Mouse (Mus musculus) limb, embryonic 15.5 days (tissue): Measurements from ENCODE around the gene Upk3a. TPM values are rescaled to one million over a fixed set of nuclear protein-coding genes. Genes with fewer than 3 reads are reported as not detected.
"Not testable (repeated sequence)": the region's sequence is repeated elsewhere in the genome, so short reads cannot be mapped to it uniquely, and the experiment has no call there.

Experiments
- ATAC-seq: fragments of 200-750 bp; cut with Nextera tagmentation; 2 replicates; pipeline ENCODE4 v1.8.0; 2017; ENCODE audit warnings: low read depth, moderate TSS enrichment; ENCODE audit not compliant: insufficient number of reproducible peaks, low FRiP score, low TSS enrichment
- H3K27ac ChIP-seq: fragments of 300-500 bp; sonication (generic); 2 replicates; pipeline ENCODE4 v1.5.1; 2015; ENCODE audit warnings: moderate library complexity, mild to moderate bottlenecking, inconsistent platforms
- H3K27me3 ChIP-seq: fragments of 300-500 bp; sonication (generic); 2 replicates; pipeline ENCODE4 v1.6.1; 2015; ENCODE audit warnings: inconsistent platforms
- H3K36me3 ChIP-seq: fragments of 300-500 bp; sonication (generic); 2 replicates; pipeline ENCODE4 v1.6.1; 2015; ENCODE audit warnings: inconsistent platforms
- H3K4me1 ChIP-seq: fragments of 300-500 bp; sonication (generic); 2 replicates; pipeline ENCODE4 v1.6.1; 2015; ENCODE audit warnings: inconsistent platforms
- H3K4me2 ChIP-seq: fragments of 300-500 bp; sonication (generic); 2 replicates; pipeline ENCODE4 v1.6.1; 2015; ENCODE audit warnings: mild to moderate bottlenecking, inconsistent platforms
- H3K4me3 ChIP-seq: fragments of 300-500 bp; sonication (generic); 2 replicates; pipeline ENCODE4 v1.5.1; 2015; ENCODE audit warnings: mild to moderate bottlenecking, inconsistent platforms
- H3K9ac ChIP-seq: fragments of 300-500 bp; sonication (generic); 2 replicates; pipeline ENCODE4 v1.6.1; 2015; ENCODE audit warnings: inconsistent platforms
- H3K9me3 ChIP-seq: fragments of 300-500 bp; sonication (generic); 2 replicates; pipeline ENCODE4 v1.6.1; 2016; ENCODE audit warnings: inconsistent platforms
- WGBS: fragments of 180-500 bp; shearing (Covaris S2); methylation state at CpG from one replicate; pipeline ENCODE4 v1.1.7; 2015; 5-methylcytosine and 5-hydroxymethylcytosine counted together
- polyA plus RNA-seq: library from polyadenylated mRNA; unstranded; fragments of >200 nt; fragmentation: Nextera tagmentation; extraction: Ambion mirVana; gene quantifications from 2 replicates; pipeline ENCODE4 v1.2.1, GENCODE M21; 2015

Gene Upk3a
- polyA plus RNA-seq, 1 experiment from 2014 or later = 0.14 TPM

- no peak for ATAC-seq
Measured at GRCm38 (mm10) chr15:85009666-85010065, 7.3 kb upstream of the Upk3a start.

GRCm38 (mm10) chr15:85011895-85012661 is 4.9 kb upstream of the Upk3a start:
- H3K4me1 ChIP-seq = peaks cover 13% of the 10 kb centered on the region
- peak overlapping the region; percentile 61; the same call in 1 of the 2 replicates for H3K27ac ChIP-seq
- no peak overlapping the region for H3K9ac ChIP-seq
- H3K36me3 ChIP-seq = no peaks in the 10 kb centered on the region
- H3K27me3 ChIP-seq = peaks cover 15% of the 10 kb centered on the region
- 29% methylated on average over 19 of the region's 19 CpGs for WGBS
- H3K4me2 ChIP-seq = no peak overlapping the region
- H3K9me3 ChIP-seq = no peaks in the 10 kb centered on the region
- ATAC-seq = no peak
- no peak overlapping the region for H3K4me3 ChIP-seq

More at GRCm38 (mm10) chr15:85009666-85010065, 7.3 kb upstream of the Upk3a start:
- WGBS = 79% methylated on average over 8 of the region's 8 CpGs
- Histone ChIP-seq H3K9ac (no peak overlapping the region), H3K9me3 (no peaks in the 10 kb centered on the region), H3K27me3 (no peaks in the 10 kb centered on the region), H3K4me1 (peaks cover 11% of the 10 kb centered on the region), H3K27ac (no peak overlapping the region), H3K4me3 (no peak overlapping the region), H3K36me3 (no peaks in the 10 kb centered on the region), H3K4me2 (no peak overlapping the region)

- Histone ChIP-seq H3K36me3 (no peaks in the 10 kb centered on the region), H3K27ac (peak overlapping the region; percentile 61; the same call in 1 of the 2 replicates), H3K27me3 (peaks cover 20% of the 10 kb centered on the region), H3K9ac (no peak overlapping the region), H3K4me3 (no peak overlapping the region), H3K9me3 (no peaks in the 10 kb centered on the region), H3K4me1 (peaks cover 14% of the 10 kb centered on the region), H3K4me2 (no peak overlapping the region)
- ATAC-seq = no peak
- 19% methylated on average over 2 of the region's 2 CpGs for WGBS
Measured at GRCm38 (mm10) chr15:85012662-85013054, 4.3 kb upstream of the Upk3a start.

- no peak overlapping the region for H3K4me3 ChIP-seq
- no peaks in the 10 kb centered on the region for H3K36me3 ChIP-seq
- H3K9me3 ChIP-seq = no peaks in the 10 kb centered on the region
- H3K4me1 ChIP-seq = peaks cover 14% of the 10 kb centered on the region
- 81% methylated on average over 11 of the region's 11 CpGs for WGBS
- H3K27me3 ChIP-seq = peaks cover 29% of the 10 kb centered on the region
- H3K27ac ChIP-seq = no peak overlapping the region
- no peak overlapping the region for H3K4me2 ChIP-seq
- no peak overlapping the region for H3K9ac ChIP-seq
- no peak for ATAC-seq
Measured at GRCm38 (mm10) chr15:85015771-85016170, 1.2 kb upstream of the Upk3a start.

- 59% methylated on average over 4 of the region's 4 CpGs for WGBS
- no peak overlapping the region for H3K9ac ChIP-seq
- H3K4me2 ChIP-seq = no peak overlapping the region
- no peaks in the 10 kb centered on the region for H3K4me1 ChIP-seq
- peaks cover 12% of the 10 kb centered on the region for H3K27me3 ChIP-seq
- no peak overlapping the region for H3K27ac ChIP-seq
- ATAC-seq = no peak
- H3K36me3 ChIP-seq = no peaks in the 10 kb centered on the region
- no peaks in the 10 kb centered on the region for H3K9me3 ChIP-seq
- no peak overlapping the region for H3K4me3 ChIP-seq
Measured at GRCm38 (mm10) chr15:85022211-85022610, 5.3 kb downstream of the Upk3a start.

- H3K4me1 ChIP-seq = no peaks in the 10 kb centered on the region
- H3K4me2 ChIP-seq = no peak overlapping the region
- H3K9me3 ChIP-seq = no peaks in the 10 kb centered on the region
- 79% methylated on average over 4 of the region's 4 CpGs for whole genome bisulfite sequencing
- ATAC-seq = no peak
- H3K27me3 ChIP-seq = no peaks in the 10 kb centered on the region
- H3K27ac ChIP-seq = no peak overlapping the region
- no peak overlapping the region for H3K9ac ChIP-seq
- no peaks in the 10 kb centered on the region for H3K36me3 ChIP-seq
- H3K4me3 ChIP-seq = no peak overlapping the region
Measured at GRCm38 (mm10) chr15:85026197-85026596, 9.3 kb downstream of the Upk3a start.

- Histone ChIP-seq H3K36me3 (no peaks in the 10 kb centered on the region), H3K4me3 (no peak overlapping the region), H3K4me1 (0 out of 2 replicates have a peak, but pooled peaks cover 2% of the 10 kb centered on the region), H3K9me3 (no peaks in the 10 kb centered on the region), H3K27ac (no peak overlapping the region), H3K9ac (no peak overlapping the region), H3K4me2 (no peak overlapping the region), H3K27me3 (no peaks in the 10 kb centered on the region)
- ATAC-seq = no peak
- 39% methylated on average over 4 of the region's 4 CpGs for WGBS
Measured at GRCm38 (mm10) chr15:85027740-85028139, 10.8 kb downstream of the Upk3a start.

- not testable (repeated sequence) for H3K9ac ChIP-seq, H3K4me3 ChIP-seq, H3K4me2 ChIP-seq, ATAC-seq, H3K27me3 ChIP-seq, H3K36me3 ChIP-seq, H3K9me3 ChIP-seq, H3K27ac ChIP-seq, H3K4me1 ChIP-seq
- 32% methylated on average over 1 of the region's 1 CpGs for WGBS
Measured at GRCm38 (mm10) chr15:85028648-85029047, 11.7 kb downstream of the Upk3a start, which contains the start of gene Fam118a. Fam118a (plus strand) TSS chr15:85028948.

- H3K9ac ChIP-seq, H3K36me3 ChIP-seq, H3K4me3 ChIP-seq, ATAC-seq, H3K27me3 ChIP-seq, H3K9me3 ChIP-seq, H3K27ac ChIP-seq, H3K4me1 ChIP-seq, H3K4me2 ChIP-seq: not testable (repeated sequence)
- 68% methylated on average over 1 of the region's 1 CpGs for WGBS
Measured at GRCm38 (mm10) chr15:85030643-85031042, 13.7 kb downstream of the Upk3a start.

- H3K36me3 ChIP-seq = no peaks in the 10 kb centered on the region
- no peaks in the 10 kb centered on the region for H3K9me3 ChIP-seq
- no peaks in the 10 kb centered on the region for H3K27me3 ChIP-seq
- no peak overlapping the region for H3K27ac ChIP-seq
- H3K9ac ChIP-seq = no peak overlapping the region
- no peak for ATAC-seq
- WGBS = 33% methylated on average over 3 of the region's 3 CpGs
- H3K4me1 ChIP-seq = peaks cover 7% of the 10 kb centered on the region
- no peak overlapping the region for H3K4me3 ChIP-seq
- H3K4me2 ChIP-seq = no peak overlapping the region
Measured at GRCm38 (mm10) chr15:85031866-85032265, 14.9 kb downstream of the Upk3a start.

- ATAC-seq, H3K27ac ChIP-seq, H3K4me2 ChIP-seq, H3K9me3 ChIP-seq, H3K36me3 ChIP-seq, H3K9ac ChIP-seq, H3K27me3 ChIP-seq, H3K4me3 ChIP-seq: not testable (repeated sequence)
- H3K4me1 ChIP-seq = peaks cover 24% of the 10 kb centered on the region
- WGBS = 26% methylated on average over 7 of the region's 7 CpGs
Measured at GRCm38 (mm10) chr15:85033916-85034315, 17.0 kb downstream of the Upk3a start.

GRCm38 (mm10) chr15:85036566-85037342 is 19.8 kb downstream of the Upk3a start:
- Histone ChIP-seq H3K27me3 (no peaks in the 10 kb centered on the region), H3K36me3 (no peaks in the 10 kb centered on the region), H3K4me1 (peaks cover 39% of the 10 kb centered on the region), H3K4me2 (peak overlapping the region; percentile 92), H3K9me3 (no peaks in the 10 kb centered on the region), H3K9ac (peak overlapping the region; percentile 65), H3K27ac (peak overlapping the region; percentile 79), H3K4me3 (peak overlapping the region; percentile 83)
- under 1% methylated on average over 57 of the region's 75 CpGs for WGBS
- peak; percentile 90 for ATAC-seq
